Mouse (Mus musculus) kidney, adult 2 months (tissue): ENCODE results near the gene Cubn.

Experiments used
- CTCF ChIP-seq: fragments of 200-500 bp; conservative IDR thresholded peaks from 2 replicates; pipeline ENCODE4 v1.5.1; 2011; ENCODE audit warnings: low read depth, mild to moderate bottlenecking, control low read depth, low read length, moderate library complexity, mixed read lengths; ENCODE audit not compliant: insufficient read depth, insufficient read length
- POLR2A ChIP-seq: fragments of 200-500 bp; IDR thresholded peaks from one replicate; pipeline ENCODE4 v1.6.1; 2011; ENCODE audit warnings: low read depth, low read length, control low read depth

GRCm38 (mm10) chr2:13529253-13529933 is 37.8 kb upstream of the Cubn start:
- no peak for TF ChIP-seq POLR2A
- TF ChIP-seq CTCF, result no peak
